Mouse (Mus musculus): Measurements from ENCODE around the gene Akap8l.

GRCm38 (mm10) chr17:32364331-32364730 is 13.9 kb upstream of the Akap8l start:
- no peak for TF ChIP-seq CTCF (IDR thresholded peaks at IDR 0.05; ENCODE audit: insufficient read depth, low read depth, low read length)
- TF ChIP-seq POLR2A (IDR thresholded peaks at IDR 0.05; ENCODE audit: insufficient read depth, low read depth, low read length): 0 out of 2 replicates have a peak, but pooled peaks have one; percentile 39

Data from olfactory bulb, adult 2 months (tissue).